Mouse (Mus musculus): ENCODE results near the gene Prrc2b. TPM values are rescaled to one million over a fixed set of nuclear protein-coding genes. Genes with fewer than 3 reads are reported as not detected.

Gene Prrc2b
- polyA plus RNA-seq, 1 experiment from 2014 or later, result 19.3 TPM

DNA sequence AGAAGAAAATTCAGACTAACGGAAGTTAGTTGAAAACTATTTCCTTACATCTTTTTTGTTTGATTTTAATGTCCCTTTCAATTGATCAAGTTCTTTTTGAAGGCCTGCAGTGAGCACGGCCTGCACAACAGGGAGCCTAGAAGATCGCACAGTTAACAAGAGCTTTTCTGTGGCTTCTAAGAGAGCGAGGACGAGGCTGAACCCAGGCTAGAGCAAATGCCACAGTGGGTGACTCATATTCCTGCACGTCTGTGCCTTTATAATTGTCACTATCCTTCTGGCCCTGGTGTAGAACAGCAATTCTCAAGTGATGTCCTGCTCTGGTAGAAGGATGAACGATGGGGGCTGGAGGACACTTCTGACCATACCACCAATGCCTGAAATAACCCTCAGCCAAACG is 66.8 kb downstream of the Prrc2b start:
- Histone ChIP-seq H3K4me1 (ENCODE audit: control insufficient read depth, insufficient read depth, low read length) (no peaks in the 10 kb centered on the region), H3K9ac (ENCODE audit: low read length) (no peak overlapping the region), H3K27me3 (ENCODE audit: control insufficient read depth, insufficient read depth, low read length) (no peaks in the 10 kb centered on the region), H3K4me2 (ENCODE audit: low read depth, low read length) (no peak overlapping the region), H3K4me3 (ENCODE audit: low read length) (no peak overlapping the region), H3K27ac (ENCODE audit: low read length) (no peak overlapping the region), H3K36me3 (ENCODE audit: control insufficient read depth, insufficient read depth) (peaks cover 81% of the 10 kb centered on the region), H3K9me3 (replicated peaks; ENCODE audit: control insufficient read depth, low read length) (no peaks in the 10 kb centered on the region)
- 84% methylated on average over 8 of the region's 8 CpGs for WGBS
- ATAC-seq (replicated peaks; ENCODE audit: extremely low read depth, insufficient read depth, low FRiP score), result no peak

GRCm38 (mm10) chr2:32218113-32218512 is 67.2 kb downstream of the Prrc2b start:
- no peak for ATAC-seq (replicated peaks; ENCODE audit: extremely low read depth, insufficient read depth, low FRiP score)
- peaks cover 81% of the 10 kb centered on the region for H3K36me3 ChIP-seq (ENCODE audit: control insufficient read depth, insufficient read depth)
- no peak overlapping the region for H3K9ac ChIP-seq (ENCODE audit: low read length)
- H3K4me3 ChIP-seq (ENCODE audit: low read length), result no peak overlapping the region
- H3K27me3 ChIP-seq (ENCODE audit: control insufficient read depth, insufficient read depth, low read length), result no peaks in the 10 kb centered on the region
- no peaks in the 10 kb centered on the region for H3K4me1 ChIP-seq (ENCODE audit: control insufficient read depth, insufficient read depth, low read length)
- H3K4me2 ChIP-seq (ENCODE audit: low read depth, low read length), result no peak overlapping the region
- no peaks in the 10 kb centered on the region for H3K9me3 ChIP-seq (replicated peaks; ENCODE audit: control insufficient read depth, low read length)
- WGBS, result 88% methylated on average over 5 of the region's 5 CpGs
- H3K27ac ChIP-seq (ENCODE audit: low read length), result no peak overlapping the region

- Histone ChIP-seq H3K27me3 (ENCODE audit: control insufficient read depth, insufficient read depth, low read length) (no peaks in the 10 kb centered on the region), H3K27ac (ENCODE audit: low read length) (no peak overlapping the region), H3K4me1 (ENCODE audit: control insufficient read depth, insufficient read depth, low read length) (no peaks in the 10 kb centered on the region), H3K4me3 (ENCODE audit: low read length) (no peak overlapping the region), H3K4me2 (ENCODE audit: low read depth, low read length) (no peak overlapping the region), H3K9ac (ENCODE audit: low read length) (no peak overlapping the region), H3K9me3 (replicated peaks; ENCODE audit: control insufficient read depth, low read length) (no peaks in the 10 kb centered on the region), H3K36me3 (ENCODE audit: control insufficient read depth, insufficient read depth) (peaks cover 81% of the 10 kb centered on the region)
- WGBS, result 88% methylated on average over 11 of the region's 11 CpGs
- ATAC-seq (replicated peaks; ENCODE audit: extremely low read depth, insufficient read depth, low FRiP score), result no peak
These were observed 67.9 kb downstream of the Prrc2b start for GRCm38 (mm10) chr2:32218541-32219334.

- H3K27ac ChIP-seq (ENCODE audit: low read length), result no peak overlapping the region
- H3K4me2 ChIP-seq (ENCODE audit: low read depth, low read length), result no peak overlapping the region
- peaks cover 81% of the 10 kb centered on the region for H3K36me3 ChIP-seq (ENCODE audit: control insufficient read depth, insufficient read depth)
- no peaks in the 10 kb centered on the region for H3K4me1 ChIP-seq (ENCODE audit: control insufficient read depth, insufficient read depth, low read length)
- H3K9me3 ChIP-seq (replicated peaks; ENCODE audit: control insufficient read depth, low read length), result no peaks in the 10 kb centered on the region
- H3K9ac ChIP-seq (ENCODE audit: low read length), result no peak overlapping the region
- H3K27me3 ChIP-seq (ENCODE audit: control insufficient read depth, insufficient read depth, low read length), result no peaks in the 10 kb centered on the region
- no peak for ATAC-seq (replicated peaks; ENCODE audit: extremely low read depth, insufficient read depth, low FRiP score)
- no peak overlapping the region for H3K4me3 ChIP-seq (ENCODE audit: low read length)
- 93% methylated on average over 14 of the region's 14 CpGs for WGBS
These were observed 68.6 kb downstream of the Prrc2b start for GRCm38 (mm10) chr2:32219501-32219900.

DNA sequence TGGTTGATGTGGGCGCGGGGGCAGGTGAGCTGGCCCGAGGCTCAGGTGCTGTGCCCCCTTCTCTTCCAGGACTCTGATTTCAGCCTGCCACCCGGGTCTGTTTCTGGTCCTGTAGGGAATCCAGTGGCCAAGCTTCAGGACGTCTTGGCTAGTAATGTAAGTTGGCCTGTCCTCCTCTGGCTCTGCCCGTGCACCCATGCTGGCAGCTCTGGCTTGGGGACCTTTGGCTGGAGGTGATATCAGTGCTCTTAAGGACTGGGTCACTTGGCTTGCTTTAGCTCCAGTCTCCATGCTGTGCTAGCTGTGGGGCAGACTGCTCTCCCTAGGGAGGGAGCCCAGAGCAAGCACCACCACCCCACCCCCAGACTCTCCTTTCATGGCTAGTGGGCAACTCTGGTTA is 69.1 kb downstream of the Prrc2b start:
- H3K4me1 ChIP-seq (ENCODE audit: control insufficient read depth, insufficient read depth, low read length), result no peaks in the 10 kb centered on the region
- H3K27ac ChIP-seq (ENCODE audit: low read length), result no peak overlapping the region
- no peak for ATAC-seq (replicated peaks; ENCODE audit: extremely low read depth, insufficient read depth, low FRiP score)
- peaks cover 79% of the 10 kb centered on the region for H3K36me3 ChIP-seq (ENCODE audit: control insufficient read depth, insufficient read depth)
- WGBS, result 91% methylated on average over 6 of the region's 6 CpGs
- H3K4me3 ChIP-seq (ENCODE audit: low read length), result no peak overlapping the region
- no peak overlapping the region for H3K9ac ChIP-seq (ENCODE audit: low read length)
- no peaks in the 10 kb centered on the region for H3K27me3 ChIP-seq (ENCODE audit: control insufficient read depth, insufficient read depth, low read length)
- H3K4me2 ChIP-seq (ENCODE audit: low read depth, low read length), result no peak overlapping the region
- H3K9me3 ChIP-seq (replicated peaks; ENCODE audit: control insufficient read depth, low read length), result no peaks in the 10 kb centered on the region

- Histone ChIP-seq H3K4me3 (ENCODE audit: low read length) (no peak overlapping the region), H3K27ac (ENCODE audit: low read length) (no peak overlapping the region), H3K4me1 (ENCODE audit: control insufficient read depth, insufficient read depth, low read length) (no peaks in the 10 kb centered on the region), H3K36me3 (ENCODE audit: control insufficient read depth, insufficient read depth) (peaks cover 81% of the 10 kb centered on the region), H3K9me3 (replicated peaks; ENCODE audit: control insufficient read depth, low read length) (no peaks in the 10 kb centered on the region), H3K9ac (ENCODE audit: low read length) (no peak overlapping the region), H3K27me3 (ENCODE audit: control insufficient read depth, insufficient read depth, low read length) (no peaks in the 10 kb centered on the region), H3K4me2 (ENCODE audit: low read depth, low read length) (no peak overlapping the region)
- 91% methylated on average over 10 of the region's 10 CpGs for WGBS
- ATAC-seq (replicated peaks; ENCODE audit: extremely low read depth, insufficient read depth, low FRiP score), result no peak
These were observed 70.1 kb downstream of the Prrc2b start for GRCm38 (mm10) chr2:32220969-32221368.

DNA sequence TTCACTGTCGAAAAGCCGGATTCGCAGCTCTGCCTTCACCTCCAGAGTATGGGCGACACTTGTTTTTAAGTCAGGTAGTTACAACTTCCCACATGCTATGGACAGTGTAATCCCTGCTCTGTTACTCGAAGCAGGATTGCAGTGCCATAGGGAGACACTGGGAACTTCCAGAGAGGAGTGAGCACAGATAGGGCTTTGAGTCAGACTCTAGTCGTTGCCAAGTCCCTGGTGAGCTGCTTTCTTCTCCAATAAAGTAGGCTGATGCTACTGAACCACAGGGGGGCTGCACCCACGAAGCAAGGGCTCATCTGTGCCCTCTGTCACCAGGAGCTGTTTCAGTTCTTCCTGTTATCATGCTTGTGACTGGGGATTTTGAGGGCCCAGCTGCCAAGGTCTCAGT is 70.7 kb downstream of the Prrc2b start:
- WGBS, result 92% methylated on average over 7 of the region's 7 CpGs
- Histone ChIP-seq H3K4me1 (ENCODE audit: control insufficient read depth, insufficient read depth, low read length) (no peaks in the 10 kb centered on the region), H3K4me3 (ENCODE audit: low read length) (no peak overlapping the region)

GRCm38 (mm10) chr2:32222057-32222456 is 71.2 kb downstream of the Prrc2b start:
- WGBS, result 80% methylated on average over 10 of the region's 10 CpGs
- no peaks in the 10 kb centered on the region for H3K9me3 ChIP-seq (replicated peaks; ENCODE audit: control insufficient read depth, low read length)
- no peak overlapping the region for H3K4me2 ChIP-seq (ENCODE audit: low read depth, low read length)
- H3K27ac ChIP-seq (ENCODE audit: low read length), result no peak overlapping the region
- H3K9ac ChIP-seq (ENCODE audit: low read length), result no peak overlapping the region
- H3K27me3 ChIP-seq (ENCODE audit: control insufficient read depth, insufficient read depth, low read length), result no peaks in the 10 kb centered on the region
- no peaks in the 10 kb centered on the region for H3K4me1 ChIP-seq (ENCODE audit: control insufficient read depth, insufficient read depth, low read length)
- H3K36me3 ChIP-seq (ENCODE audit: control insufficient read depth, insufficient read depth), result peaks cover 81% of the 10 kb centered on the region
- ATAC-seq (replicated peaks; ENCODE audit: extremely low read depth, insufficient read depth, low FRiP score), result no peak
- no peak overlapping the region for H3K4me3 ChIP-seq (ENCODE audit: low read length)

More for the DNA sequence above, 70.7 kb downstream of the Prrc2b start:
- H3K27ac ChIP-seq (ENCODE audit: low read length), result no peak overlapping the region
- H3K4me2 ChIP-seq (ENCODE audit: low read depth, low read length), result no peak overlapping the region
- H3K9me3 ChIP-seq (replicated peaks; ENCODE audit: control insufficient read depth, low read length), result no peaks in the 10 kb centered on the region
- H3K27me3 ChIP-seq (ENCODE audit: control insufficient read depth, insufficient read depth, low read length), result no peaks in the 10 kb centered on the region
- ATAC-seq (replicated peaks; ENCODE audit: extremely low read depth, insufficient read depth, low FRiP score), result no peak
- H3K36me3 ChIP-seq (ENCODE audit: control insufficient read depth, insufficient read depth), result peaks cover 81% of the 10 kb centered on the region
- no peak overlapping the region for H3K9ac ChIP-seq (ENCODE audit: low read length)

GRCm38 (mm10) chr2:32235433-32235832 is 84.6 kb downstream of the Prrc2b start:
- 29% methylated on average over 7 of the region's 7 CpGs for WGBS
- peak overlapping the region; percentile 93; the same call in 1 of the 2 replicates for H3K27ac ChIP-seq (ENCODE audit: low read length)
- peaks cover 24% of the 10 kb centered on the region for H3K36me3 ChIP-seq (ENCODE audit: control insufficient read depth, insufficient read depth)
- no peaks in the 10 kb centered on the region for H3K27me3 ChIP-seq (ENCODE audit: control insufficient read depth, insufficient read depth, low read length)
- ATAC-seq (replicated peaks; ENCODE audit: extremely low read depth, insufficient read depth, low FRiP score), result no peak
- no peaks in the 10 kb centered on the region for H3K9me3 ChIP-seq (replicated peaks; ENCODE audit: control insufficient read depth, low read length)
- peaks cover 22% of the 10 kb centered on the region for H3K4me1 ChIP-seq (ENCODE audit: control insufficient read depth, insufficient read depth, low read length)
- peak overlapping the region; percentile 73 for H3K4me3 ChIP-seq (ENCODE audit: low read length)
- peak overlapping the region; percentile 83 for H3K9ac ChIP-seq (ENCODE audit: low read length)
- peak overlapping the region; percentile 93 for H3K4me2 ChIP-seq (ENCODE audit: low read depth, low read length)
